Mouse (Mus musculus): ENCODE measurements around the gene Rgs8. TPM values are rescaled to one million over a fixed set of nuclear protein-coding genes. Genes with fewer than 3 reads are reported as not detected.

The Rgs8 gene
- 25.2 and 25.9 TPM in 2 replicates for polyA plus RNA-seq (2012; rRNA removed)

DNA sequence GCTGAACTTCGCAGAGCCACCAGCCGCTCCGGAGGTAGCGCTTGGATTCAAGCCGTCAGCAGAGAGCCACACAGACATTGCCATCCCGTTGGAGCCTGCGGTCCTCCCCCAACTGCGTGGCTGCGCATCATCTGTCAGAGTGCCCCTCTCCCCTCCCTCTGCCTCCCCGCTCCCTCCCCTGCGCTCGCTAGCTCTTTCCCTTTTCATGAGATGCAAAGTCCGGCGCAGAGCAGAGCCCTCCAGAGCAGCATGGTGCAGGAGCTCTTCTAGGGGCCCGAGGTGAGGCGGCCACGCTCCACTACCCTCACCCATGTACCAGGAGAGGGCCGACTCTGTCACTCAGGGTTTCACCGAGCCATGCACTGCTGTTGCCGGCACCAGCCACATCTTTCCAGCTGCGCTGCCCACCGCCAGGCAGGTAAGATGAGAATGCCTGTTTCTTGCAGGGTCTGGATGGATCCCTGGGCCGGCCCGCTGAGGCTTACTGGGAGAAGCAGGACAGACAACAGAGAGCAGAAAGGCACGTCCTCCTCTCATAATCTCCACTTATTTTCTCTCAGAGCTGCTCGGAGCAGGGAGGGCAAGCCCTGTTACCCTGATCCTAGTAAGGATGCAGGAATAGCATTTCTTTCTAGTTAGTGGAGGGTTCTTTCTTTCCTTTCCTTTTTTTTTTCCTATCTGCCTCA, at the start of gene Rgs8:
Gene Rgs8, plus strand, starts transcription at position 88 of the 686 bp plus-strand sequence.

DNA sequence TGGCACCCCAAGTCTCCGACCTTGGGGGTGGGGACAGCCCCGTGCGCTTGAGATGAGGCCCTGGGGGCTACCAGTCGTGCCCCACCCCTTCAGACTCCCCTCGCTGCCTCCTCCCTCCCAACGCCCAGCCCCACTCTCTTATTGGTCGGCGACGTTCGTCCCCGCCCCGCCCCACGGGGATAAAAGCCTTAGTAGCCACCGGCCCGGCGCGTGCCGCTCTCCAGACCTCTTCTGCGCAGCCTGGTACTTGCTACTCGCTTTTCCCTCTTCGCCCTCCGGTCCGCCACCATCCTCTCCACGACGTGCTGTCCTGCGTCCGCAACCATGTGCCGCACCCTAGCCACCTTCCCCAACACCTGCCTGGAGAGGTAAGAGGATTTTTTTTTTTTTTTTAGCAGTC, 87.3 kb downstream of the Rgs8 start, which contains the start of gene Rgs16:
Gene Rgs16, plus strand, starts transcription at position 205 of the 400 bp plus-strand sequence.

DNA sequence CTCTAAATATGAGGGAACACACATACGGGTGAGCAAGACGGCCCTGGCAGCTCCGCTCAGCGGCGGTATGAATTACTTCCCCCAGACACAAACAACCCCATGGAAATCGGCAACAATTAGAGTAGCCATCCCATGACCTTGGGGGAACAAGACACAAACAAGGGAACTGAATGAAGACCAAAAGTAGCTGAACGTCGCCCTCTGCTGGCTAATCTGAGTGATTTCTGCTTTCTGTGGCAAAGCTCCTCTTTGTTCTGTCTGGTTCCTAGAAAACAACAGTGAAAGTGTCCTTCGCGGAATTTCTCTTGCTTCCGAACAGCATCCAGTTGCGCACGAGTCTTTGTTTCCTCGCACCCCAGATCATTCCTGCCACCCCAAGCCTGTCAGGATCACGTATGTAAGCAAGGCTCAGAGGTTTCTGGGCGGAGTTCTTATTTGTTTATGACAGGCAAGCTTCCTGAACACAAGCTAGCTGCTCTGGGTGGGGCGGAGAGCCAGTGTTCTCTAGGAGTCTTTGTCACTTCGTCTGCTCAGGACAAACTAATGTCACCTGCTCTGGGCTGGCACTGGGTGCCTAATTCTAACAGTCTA, 96.5 kb downstream of the Rgs8 start, which contains the start of gene Rnasel:
Gene Rnasel, plus strand, starts transcription at position 216 of the 591 bp plus-strand sequence.

Other genes with a start within 250 kb of the Rgs8 start
- gene Shcbp1l, start 227.9 kb upstream of the Rgs8 start, polyA plus RNA-seq (2012; rRNA removed): 1.3 and 1.5 TPM in 2 replicates
- gene Dhx9, start 165.4 kb upstream of the Rgs8 start, polyA plus RNA-seq (2012; rRNA removed): 165 and 191 TPM in 2 replicates
- gene Npl, start 103.0 kb upstream of the Rgs8 start, polyA plus RNA-seq (2012; rRNA removed): 7.0 and 7.1 TPM in 2 replicates
- 24.3 and 34.4 TPM in 2 replicates for gene Rgs16, start 87.3 kb downstream of the Rgs8 start, polyA plus RNA-seq (2012; rRNA removed)
- gene Rnasel, start 96.4 kb downstream of the Rgs8 start, polyA plus RNA-seq (2012; rRNA removed): 73.5 and 78.2 TPM in 2 replicates
- 0.24 and 0.44 TPM in 2 replicates for gene Rgsl1, start 191.1 kb downstream of the Rgs8 start, polyA plus RNA-seq (2012; rRNA removed)
- gene Teddm1b, start 221.3 kb downstream of the Rgs8 start, polyA plus RNA-seq (2012; rRNA removed): not detected in 2 replicates
- not detected in 2 replicates for gene Teddm1a, start 238.7 kb downstream of the Rgs8 start, polyA plus RNA-seq (2012; rRNA removed)
- 199 and 211 TPM in 2 replicates for gene Glul, start 246.9 kb downstream of the Rgs8 start, polyA plus RNA-seq (2012; rRNA removed)
- 0.98 and 1.0 TPM in 2 replicates for gene Teddm2, start 247.2 kb downstream of the Rgs8 start, polyA plus RNA-seq (2012; rRNA removed)